ENCODE assay signal across 24 mouse cellular contexts in the genomic region with DNA sequence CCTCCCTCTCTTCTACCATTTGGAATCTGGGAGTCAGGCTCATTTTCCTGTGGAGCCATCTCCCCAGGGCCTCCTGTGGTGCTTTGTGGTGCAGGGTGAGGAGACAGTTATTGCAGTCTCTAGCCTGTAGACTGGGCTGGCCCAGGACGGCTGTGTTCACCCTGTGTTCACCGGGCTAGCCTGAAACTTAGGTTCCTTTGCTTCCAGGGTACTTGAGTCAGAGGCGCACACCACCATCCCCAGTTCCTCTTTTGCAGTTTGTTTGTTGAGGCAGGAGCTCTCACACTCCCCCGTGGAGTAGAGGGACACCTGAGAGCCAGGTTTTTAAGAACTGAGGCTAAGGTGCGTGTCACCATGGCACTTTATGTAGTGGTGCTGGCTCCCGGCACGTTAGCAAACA. TPM values are rescaled to one million over a fixed set of nuclear protein-coding genes. Genes with fewer than 3 reads are reported as not detected.
DNase-seq lines count a peak whose midpoint lies in the region; ATAC-seq and TF ChIP-seq lines count a peak whose summit lies in the region.
"Had no signal": no experiment of that assay in that cellular context is flagged by ENCODE, and none has a peak within 500 bp of the region (broad histone marks: within the 10 kb centered on the region; RNA-seq: fewer than 3 reads in every experiment).

No protein-coding gene starts in this region.

- in situ Hi-C loops in CH12.LX (cut with MboI; ENCODE audit: low pct_ligation_motif_present, low pct_unique_long_range_greater_than_20kb, low sequenced_read_pairs) = no loop called here

- H3K9me3 ChIP-seq in lung, embryonic 16.5 days (ENCODE audit: control insufficient read depth, low read length) = no peaks in the 10 kb centered on the region
- no peaks in the 10 kb centered on the region for H3K9me3 ChIP-seq in CH12.LX (replicated peaks; ENCODE audit: low read length)
- H3K9me3 ChIP-seq in liver, embryonic 16.5 days (replicated peaks; ENCODE audit: control insufficient read depth, low read length) = no peaks in the 10 kb centered on the region
- H3K9me3 ChIP-seq in midbrain, embryonic 15.5 days = no peaks in the 10 kb centered on the region
- H3K9me3 ChIP-seq: forebrain, embryonic 15.5 days; heart, embryonic 13.5 days; hindbrain, embryonic 12.5 days; limb, embryonic 10.5 days; midbrain, embryonic 13.5 days; neural tube, embryonic 12.5 days had no signal

- no peak for TF ChIP-seq RAD21 in CH12.LX (IDR thresholded peaks at IDR 0.05; ENCODE audit: low read depth, low read length)

- peak overlapping the region; percentile 61; the same call in 1 of the 2 replicates for H3K27ac ChIP-seq in layer of hippocampus, adult 2 months
- peak overlapping the region; percentile 47; the same call in 1 of the 2 replicates for H3K27ac ChIP-seq in lung, embryonic 16.5 days (ENCODE audit: low read length)
- peak overlapping the region; percentile 2; the same call in 1 of the 2 replicates for H3K27ac ChIP-seq in CH12.LX (ENCODE audit: insufficient read depth, low read depth)
- H3K27ac ChIP-seq in liver, embryonic 16.5 days (ENCODE audit: low read length) = peak overlapping the region; percentile 2
- H3K27ac ChIP-seq in midbrain, embryonic 15.5 days = no peak overlapping the region
- H3K27ac ChIP-seq: forebrain, embryonic 15.5 days; heart, embryonic 13.5 days; hindbrain, embryonic 12.5 days; limb, embryonic 10.5 days; midbrain, embryonic 13.5 days; neural tube, embryonic 12.5 days; stomach, postnatal 0 days had no signal

- no peak for TF ChIP-seq CTCF in layer of hippocampus, adult 2 months (conservative IDR thresholded peaks at IDR 0.05)
- no peak for TF ChIP-seq CTCF in lung, adult 2 months (IDR thresholded peaks at IDR 0.05; ENCODE audit: insufficient read depth, low read length)
- TF ChIP-seq CTCF in CH12.LX (conservative IDR thresholded peaks at IDR 0.05 in 1 of 2, IDR thresholded peaks at IDR 0.05 in 1 of 2; ENCODE audit: low read depth in 2 of 2, low read length in 2 of 2) = no peak

- peaks cover 35% of the 10 kb centered on the region for H3K79me2 ChIP-seq in CH12.LX (replicated peaks; ENCODE audit: control insufficient read depth, extremely low read depth, insufficient read depth, poor library complexity, severe bottlenecking)

- TF ChIP-seq EP300 in CH12.LX (IDR thresholded peaks at IDR 0.05; ENCODE audit: low read length) = no peak

- dilution Hi-C loops in CH12.LX (cut with MboI; ENCODE audit: extremely low pct_ligation_motif_present, extremely low pct_unique_long_range_greater_than_20kb, low sequenced_read_pairs) = no loop called here

- no peak for DNase-seq in layer of hippocampus, adult 2 months (ENCODE audit: low spot score in 2 of 2)
- no peak for DNase-seq in layer of hippocampus, adult 11-12 months (ENCODE audit: low spot score)
- DNase-seq in lung, adult 2 months = no peak
- peak; percentile 50 for DNase-seq in CH12.LX (ENCODE audit: extremely low read depth)
- DNase-seq in ovary, postnatal 36 days (ENCODE audit: low spot score) = no peak
- DNase-seq: adrenal gland, postnatal 10 days; cerebellum, adult 2 months; cerebellum, postnatal 36 days; heart, postnatal 14 days; kidney, adult 18-20 months; right cerebral cortex, adult 18-20 months; right cerebral cortex, postnatal 4 days had no signal

- H3K4me3 ChIP-seq in layer of hippocampus, adult 2 months = no peak overlapping the region
- H3K4me3 ChIP-seq in lung, embryonic 16.5 days (ENCODE audit: low read length) = no peak overlapping the region
- H3K4me3 ChIP-seq in lung, adult 2 months (replicated peaks; ENCODE audit: extremely low read depth, low read depth, low read length) = no peak overlapping the region
- no peak overlapping the region for H3K4me3 ChIP-seq in CH12.LX (replicated peaks in 1 of 3; ENCODE audit: low read depth in 2 of 3, low read length in 2 of 3, poor library complexity in 1 of 3)
- H3K4me3 ChIP-seq in liver, embryonic 16.5 days (ENCODE audit: low read depth, low read length) = no peak overlapping the region
- no peak overlapping the region for H3K4me3 ChIP-seq in midbrain, embryonic 15.5 days
- H3K4me3 ChIP-seq: forebrain, embryonic 15.5 days; heart, embryonic 13.5 days; hindbrain, embryonic 12.5 days; limb, embryonic 10.5 days; midbrain, embryonic 13.5 days; neural tube, embryonic 12.5 days had no signal

- no peak for TF ChIP-seq POLR2A in lung, adult 2 months (IDR thresholded peaks at IDR 0.05; ENCODE audit: borderline replicate concordance, extremely low read depth, low read depth, low read length)
- TF ChIP-seq POLR2A in CH12.LX (IDR thresholded peaks at IDR 0.05; ENCODE audit: low read depth, low read length) = no peak

- WGBS in lung, embryonic 16.5 days = 52% methylated on average over 7 of the region's 7 CpGs
- WGBS in lung, adult 2 months = 65% methylated on average over 7 of the region's 7 CpGs
- 65% methylated on average over 7 of the region's 7 CpGs for WGBS in liver, embryonic 16.5 days (ENCODE audit: insufficient replicate concordance)
- WGBS in midbrain, embryonic 15.5 days = 89% methylated on average over 7 of the region's 7 CpGs

- no peak overlapping the region for H3K9ac ChIP-seq in lung, embryonic 16.5 days (ENCODE audit: low read length)
- H3K9ac ChIP-seq in CH12.LX (ENCODE audit: insufficient read depth, low read depth) = no peak overlapping the region
- H3K9ac ChIP-seq in liver, embryonic 16.5 days (ENCODE audit: low read depth, low read length) = no peak overlapping the region
- H3K9ac ChIP-seq in midbrain, embryonic 15.5 days = no peak overlapping the region
- H3K9ac ChIP-seq: forebrain, embryonic 15.5 days; heart, embryonic 13.5 days; midbrain, embryonic 13.5 days; neural tube, embryonic 12.5 days had no signal

- H3K4me1 ChIP-seq in lung, embryonic 16.5 days (replicated peaks; ENCODE audit: control insufficient read depth, insufficient read depth, low read length) = peaks cover 14% of the 10 kb centered on the region
- no peaks in the 10 kb centered on the region; the same call in 1 of the 2 replicates for H3K4me1 ChIP-seq in lung, adult 2 months (ENCODE audit: control insufficient read depth, insufficient read depth, low read length)
- peaks cover 37 to 54% of the 10 kb centered on the region in 2 experiments for H3K4me1 ChIP-seq in CH12.LX (ENCODE audit: control insufficient read depth in 1 of 2, insufficient read depth in 2 of 2)
- peaks cover 32% of the 10 kb centered on the region for H3K4me1 ChIP-seq in liver, embryonic 16.5 days (ENCODE audit: control insufficient read depth, low read depth, low read length)
- peaks cover 8% of the 10 kb centered on the region; the same call in 1 of the 2 replicates for H3K4me1 ChIP-seq in midbrain, embryonic 15.5 days

- H3K27me3 ChIP-seq in lung, embryonic 16.5 days (ENCODE audit: control insufficient read depth, insufficient read depth, low read depth, low read length) = no peaks in the 10 kb centered on the region
- H3K27me3 ChIP-seq in CH12.LX (replicated peaks) = no peaks in the 10 kb centered on the region
- no peaks in the 10 kb centered on the region for H3K27me3 ChIP-seq in liver, embryonic 16.5 days (ENCODE audit: control insufficient read depth, insufficient read depth, low read depth, low read length)
- H3K27me3 ChIP-seq in midbrain, embryonic 15.5 days (replicated peaks) = no peaks in the 10 kb centered on the region
- H3K27me3 ChIP-seq: forebrain, embryonic 15.5 days; heart, embryonic 13.5 days; hindbrain, embryonic 12.5 days; midbrain, embryonic 13.5 days; neural tube, embryonic 12.5 days had no signal

- no peak for ATAC-seq in lung, embryonic 16.5 days (ENCODE audit: low read depth)
- ATAC-seq in liver, embryonic 16.5 days (ENCODE audit: low read depth) = no peak
- ATAC-seq in midbrain, embryonic 15.5 days (replicated peaks) = no peak
- ATAC-seq: activated CD4-positive, CD25-positive, alpha-beta regulatory T cell, adult 4 months; forebrain, embryonic 15.5 days; inflammation-experienced regulatory T-cells, adult 6 months; midbrain, embryonic 13.5 days had no signal

- H3K36me3 ChIP-seq in lung, embryonic 16.5 days (ENCODE audit: control insufficient read depth, insufficient read depth, low read length) = peaks cover 19% of the 10 kb centered on the region
- H3K36me3 ChIP-seq in CH12.LX (replicated peaks in 1 of 2; ENCODE audit: control insufficient read depth in 1 of 2, insufficient read depth in 1 of 2, low read length in 1 of 2) = peaks cover 44 to 65% of the 10 kb centered on the region in 2 experiments
- peaks cover 41% of the 10 kb centered on the region for H3K36me3 ChIP-seq in liver, embryonic 16.5 days (ENCODE audit: control insufficient read depth, insufficient read depth)
- peaks cover 11% of the 10 kb centered on the region for H3K36me3 ChIP-seq in midbrain, embryonic 15.5 days (replicated peaks)

- no peak overlapping the region for H3K4me2 ChIP-seq in lung, embryonic 16.5 days (ENCODE audit: low read depth, low read length)
- H3K4me2 ChIP-seq in CH12.LX (ENCODE audit: insufficient read depth, low read depth, poor library complexity, severe bottlenecking) = no peak overlapping the region
- no peak overlapping the region for H3K4me2 ChIP-seq in liver, embryonic 16.5 days (ENCODE audit: low read depth, low read length)
- H3K4me2 ChIP-seq in midbrain, embryonic 15.5 days = no peak overlapping the region
- H3K4me2 ChIP-seq: forebrain, embryonic 15.5 days; heart, embryonic 13.5 days; hindbrain, embryonic 12.5 days; midbrain, embryonic 13.5 days; neural tube, embryonic 12.5 days had no signal

TF ChIP-seq in CH12.LX, 34 proteins besides CTCF, POLR2A, EP300 and RAD21 (continues in another document):
- TF ChIP-seq MXI1 (IDR thresholded peaks at IDR 0.05; ENCODE audit: low read depth, low read length) (no peak), NELFE (IDR thresholded peaks at IDR 0.05; ENCODE audit: low read depth, low read length) (no peak), TCF12 (IDR thresholded peaks at IDR 0.05; ENCODE audit: low read depth, low read length) (no peak), ZNF384 (IDR thresholded peaks at IDR 0.05; ENCODE audit: low read depth, low read length) (no peak), MEF2A (IDR thresholded peaks at IDR 0.05; ENCODE audit: borderline replicate concordance, low read depth, low read length) (no peak), JUND (conservative IDR thresholded peaks at IDR 0.05; ENCODE audit: low read depth, low read length) (no peak), ELF1 (IDR thresholded peaks at IDR 0.05; ENCODE audit: low read depth, low read length) (no peak), CHD1 (IDR thresholded peaks at IDR 0.05; ENCODE audit: low read depth, low read length) (no peak), MAZ (IDR thresholded peaks at IDR 0.05; ENCODE audit: low read depth, low read length) (no peak), CHD2 (IDR thresholded peaks at IDR 0.05; ENCODE audit: low read length) (no peak)

RNA-seq across cellular contexts. Expression of gene Dnajb12, which starts 10.0 kb away (rescaled TPM):
- 10 to 100 TPM; 54.4 to 56.8 TPM for total RNA-seq in layer of hippocampus, adult 2 months (2021)
- 24.2 and 27.1 TPM in 2 replicates for polyA plus RNA-seq in lung, embryonic 16.5 days (2015; fragmentation: Nextera tagmentation; extraction: Ambion mirVana)
- polyA plus RNA-seq in lung, adult 2 months (2012; rRNA removed) = 49.5 and 57.2 TPM in 2 replicates
- total RNA-seq in CH12.LX (2012; rRNA removed) (17.0 and 21.5 TPM in 2 replicates), CH12.LX (2014; rRNA removed) (13.1 and 13.9 TPM in 2 replicates)
- 30.3 and 35.9 TPM in 2 replicates for polyA plus RNA-seq in CH12.LX (2012; ENCODE audit: insufficient read length, low read depth)
- 14.8 and 15.5 TPM in 2 replicates for polyA plus RNA-seq in liver, embryonic 16.5 days (2015; fragmentation: Nextera tagmentation; extraction: Ambion mirVana)
- 18.0 TPM in 2 replicates for polyA plus RNA-seq in midbrain, embryonic 15.5 days (2015; fragmentation: Nextera tagmentation; extraction: Ambion mirVana)
